Comparison of ENCODE assay signal across 8 mouse cellular contexts in genomic region chr7:142060185-142060930, GRCm38 (mm10). TPM values are rescaled to one million over a fixed set of nuclear protein-coding genes. Genes with fewer than 3 reads are reported as not detected.
A peak's percentile ranks its signal among the peaks of the same experiment; 100 is the strongest.
DNase-seq lines count a peak whose midpoint lies in the region; ATAC-seq and TF ChIP-seq lines count a peak whose summit lies in the region.

No protein-coding gene starts in this region.

- no peak for TF ChIP-seq CTCF in forebrain, postnatal 0 days (IDR thresholded peaks at IDR 0.05; ENCODE audit: low read depth)
- TF ChIP-seq CTCF in liver, embryonic 14.5 days (IDR thresholded peaks at IDR 0.05; ENCODE audit: low read depth), result no peak

- no peaks in the 10 kb centered on the region for H3K9me3 ChIP-seq in forebrain, postnatal 0 days (ENCODE audit: low read length)
- no peaks in the 10 kb centered on the region for H3K9me3 ChIP-seq in liver, embryonic 14.5 days (ENCODE audit: control insufficient read depth, low read length)

- no peaks in the 10 kb centered on the region; the same call in 1 of the 2 replicates for H3K27me3 ChIP-seq in forebrain, postnatal 0 days (ENCODE audit: insufficient read depth, low read length)
- peaks cover 3% of the 10 kb centered on the region; the same call in 1 of the 2 replicates for H3K27me3 ChIP-seq in liver, embryonic 14.5 days (ENCODE audit: control insufficient read depth, insufficient read depth, low read length)

- H3K4me1 ChIP-seq in forebrain, postnatal 0 days (ENCODE audit: insufficient read depth), result peaks cover 10% of the 10 kb centered on the region
- H3K4me1 ChIP-seq in liver, embryonic 14.5 days (replicated peaks; ENCODE audit: control insufficient read depth in 2 of 2, insufficient read depth in 2 of 2, low read length in 1 of 2), result peaks cover 30 to 39% of the 10 kb centered on the region in 2 experiments

- no peak for TF ChIP-seq EP300 in liver, embryonic 14.5 days (IDR thresholded peaks at IDR 0.05; ENCODE audit: low read depth)

- peaks cover 5% of the 10 kb centered on the region; the same call in 1 of the 2 replicates for H3K36me3 ChIP-seq in forebrain, postnatal 0 days (ENCODE audit: insufficient read depth)
- peaks cover 15% of the 10 kb centered on the region; the same call in 1 of the 2 replicates for H3K36me3 ChIP-seq in liver, embryonic 14.5 days (replicated peaks; ENCODE audit: control insufficient read depth, insufficient read depth, low read depth)

- peak overlapping the region; percentile 67 for H3K27ac ChIP-seq in forebrain, postnatal 0 days (ENCODE audit: low read depth, low read length)
- peak overlapping the region; percentile 72 for H3K27ac ChIP-seq in liver, embryonic 14.5 days

- H3K9ac ChIP-seq in forebrain, postnatal 0 days, result peak overlapping the region; percentile 69
- H3K9ac ChIP-seq in liver, embryonic 14.5 days (replicated peaks), result peak overlapping the region; percentile 96

- peak; percentile 46 for DNase-seq in adrenal gland, postnatal 14 days
- DNase-seq in adrenal gland, adult 2 months, result no peak
- peak; percentile 9 to 12 for DNase-seq in spleen, adult 18-20 months
- no peak for DNase-seq in spleen, adult 12 weeks (ENCODE audit: low spot score)
- peak; percentile 2 for DNase-seq in forebrain, postnatal 0 days
- peak in 1 of 3 experiments; percentile 46 for DNase-seq in liver, embryonic 14.5 days (ENCODE audit: low read depth in 3 of 3, low spot score in 3 of 3)
- peak; percentile 30 for DNase-seq in retina, embryonic 14.5 days (ENCODE audit: low spot score)
- no peak for DNase-seq in frontal cortex, adult 2 months (ENCODE audit: extremely low spot score in 1 of 2, low spot score in 1 of 2)

- peak overlapping the region; percentile 87 for H3K4me3 ChIP-seq in forebrain, postnatal 0 days (ENCODE audit: low read depth, low read length)
- peak overlapping the region; percentile 67 to 97 for H3K4me3 ChIP-seq in liver, embryonic 14.5 days (ENCODE audit: insufficient read depth in 1 of 2, low read depth in 2 of 2, low read length in 2 of 2)

- peak overlapping the region; percentile 87 for H3K4me2 ChIP-seq in forebrain, postnatal 0 days (ENCODE audit: low read depth)
- peak overlapping the region; percentile 83 for H3K4me2 ChIP-seq in liver, embryonic 14.5 days (ENCODE audit: low read depth)

- ATAC-seq in forebrain, postnatal 0 days, result peak; percentile 32
- ATAC-seq in liver, embryonic 14.5 days (ENCODE audit: insufficient read depth), result peak; percentile 54

- 2% methylated on average over 57 of the region's 66 CpGs for WGBS in forebrain, postnatal 0 days
- 2% methylated on average over 47 of the region's 66 CpGs for WGBS in liver, embryonic 14.5 days (ENCODE audit: insufficient replicate concordance)

RNA-seq across cellular contexts. Expression of gene Mob2, which starts 0.5 kb away (rescaled TPM):
- 47.4 and 48.6 TPM in 2 replicates for total RNA-seq in adrenal gland, postnatal 14 days (2021)
- total RNA-seq in adrenal gland, adult 2 months (2021), result 10 to 100 TPM; 52.3 to 59.3 TPM
- polyA plus RNA-seq in adrenal gland, adult 2 months (2012; rRNA removed), result 33.1 and 38.2 TPM in 2 replicates
- 37.8 and 42.5 TPM in 2 replicates for total RNA-seq in forebrain, postnatal 0 days (2014; rRNA removed)
- polyA plus RNA-seq in forebrain, postnatal 0 days (2015; fragmentation: Nextera tagmentation; extraction: Ambion mirVana), result 39.8 and 39.9 TPM in 2 replicates
- polyA plus RNA-seq in liver, embryonic 14.5 days (2012; rRNA removed), result 33.9 and 41.5 TPM in 2 replicates
- 68.8 and 75.6 TPM in 2 replicates for polyA plus RNA-seq in liver, embryonic 14.5 days (2014; fragmentation: Nextera tagmentation; extraction: Ambion mirVana)
- polyA plus RNA-seq in frontal cortex, adult 2 months (2012; rRNA removed), result 42.2 and 42.9 TPM in 2 replicates

RNA-seq across cellular contexts. Expression of gene Dusp8, which starts 35.3 kb away (rescaled TPM):
- 7.3 and 8.4 TPM in 2 replicates for total RNA-seq in adrenal gland, postnatal 14 days (2021)
- total RNA-seq in adrenal gland, adult 2 months (2021), result 10 to 100 TPM; 11.1 to 15.9 TPM
- 10.7 and 13.2 TPM in 2 replicates for polyA plus RNA-seq in adrenal gland, adult 2 months (2012; rRNA removed)
- total RNA-seq in forebrain, postnatal 0 days (2014; rRNA removed), result 78.0 and 92.6 TPM in 2 replicates
- polyA plus RNA-seq in forebrain, postnatal 0 days (2015; fragmentation: Nextera tagmentation; extraction: Ambion mirVana), result 79.2 and 106 TPM in 2 replicates
- polyA plus RNA-seq in liver, embryonic 14.5 days (2012; rRNA removed), result 2.5 TPM in 2 replicates
- 3.8 and 4.2 TPM in 2 replicates for polyA plus RNA-seq in liver, embryonic 14.5 days (2014; fragmentation: Nextera tagmentation; extraction: Ambion mirVana)
- polyA plus RNA-seq in frontal cortex, adult 2 months (2012; rRNA removed), result 110 and 114 TPM in 2 replicates

Comparison
In these comparisons a context has a peak if more than half of its experiments do, and no peak if none do; other contexts are left out.
1. DNase-seq: peak in adrenal gland, postnatal 14 days (single experiment), spleen, adult 18-20 months (2 of 2), forebrain, postnatal 0 days (single experiment) and retina, embryonic 14.5 days (single experiment); none in adrenal gland, adult 2 months (single experiment), spleen, adult 12 weeks (single experiment) and frontal cortex, adult 2 months (0 of 2).